Mouse (Mus musculus) forebrain, embryonic 14.5 days (tissue): Measurements from ENCODE around the gene Nfe2. TPM values are rescaled to one million over a fixed set of nuclear protein-coding genes. Genes with fewer than 3 reads are reported as not detected.
A peak's percentile ranks its signal among the peaks of the same experiment; 100 is the strongest.

Experiments used
- ATAC-seq: fragments of 200-750 bp; cut with Nextera tagmentation; 2 replicates; pipeline ENCODE4 v1.8.0; 2017; ENCODE audit warnings: mild to moderate bottlenecking, moderate library complexity
- DNase-seq: peaks from one replicate; pipeline ENCODE4 v3.0.0-alpha.2; 2015; ENCODE audit warnings: low spot score
- H3K27ac ChIP-seq: fragments of 300-500 bp; sonication (generic); 2 replicates; pipeline ENCODE4 v1.5.1; 2014; ENCODE audit warnings: low read depth, mild to moderate bottlenecking, control low read depth, low read length, moderate library complexity
- H3K27me3 ChIP-seq: fragments of 300-500 bp; sonication (generic); replicated peaks from 2 replicates; pipeline ENCODE4 v1.6.1; 2014; ENCODE audit warnings: low read length, control low read depth, mixed read lengths; ENCODE audit not compliant: control insufficient read depth, insufficient read depth
- H3K36me3 ChIP-seq: fragments of 300-500 bp; sonication (generic); 2 replicates; pipeline ENCODE4 v1.6.1; 2014; ENCODE audit warnings: low read length, control low read depth; ENCODE audit not compliant: control insufficient read depth, insufficient read depth
- H3K4me1 ChIP-seq: fragments of 300-500 bp; sonication (generic); 2 replicates; pipeline ENCODE4 v1.6.1; 2014; ENCODE audit warnings: antibody characterized with exemption, low read length, control low read depth; ENCODE audit not compliant: control insufficient read depth, insufficient read depth
- H3K4me2 ChIP-seq: fragments of 300-500 bp; sonication (generic); 2 replicates; pipeline ENCODE4 v1.6.1; 2014; ENCODE audit warnings: mild to moderate bottlenecking, control low read depth, low read length
- H3K4me3 ChIP-seq: fragments of 300-500 bp; sonication (generic); 2 replicates; pipeline ENCODE4 v1.5.1; 2014; ENCODE audit warnings: low read depth, low read length, control low read depth
- H3K9ac ChIP-seq: fragments of 300-500 bp; sonication (generic); 2 replicates; pipeline ENCODE4 v1.6.1; 2014; ENCODE audit warnings: mild to moderate bottlenecking, low read length, control low read depth, moderate library complexity
- H3K9me3 ChIP-seq: fragments of 300-500 bp; sonication (generic); replicated peaks from 2 replicates; pipeline ENCODE4 v1.6.1; 2016; ENCODE audit warnings: low read length, control low read depth, mixed read lengths; ENCODE audit not compliant: control insufficient read depth
- WGBS: fragments of 180-500 bp; shearing (Covaris S2); extraction: QIAGEN DNeasy Blood & Tissue Kit; methylation state at CpG from one replicate; pipeline ENCODE4 v1.1.7; 2014; 5-methylcytosine and 5-hydroxymethylcytosine counted together
- polyA plus RNA-seq: library from polyadenylated mRNA; unstranded; fragments of >200 nt; fragmentation: Nextera tagmentation; extraction: Ambion mirVana; gene quantifications from 2 replicates; pipeline ENCODE4 v1.2.1, GENCODE M21; 2014

The Nfe2 gene
- polyA plus RNA-seq, 1 experiment from 2014 or later, result 0.42 TPM

DNA sequence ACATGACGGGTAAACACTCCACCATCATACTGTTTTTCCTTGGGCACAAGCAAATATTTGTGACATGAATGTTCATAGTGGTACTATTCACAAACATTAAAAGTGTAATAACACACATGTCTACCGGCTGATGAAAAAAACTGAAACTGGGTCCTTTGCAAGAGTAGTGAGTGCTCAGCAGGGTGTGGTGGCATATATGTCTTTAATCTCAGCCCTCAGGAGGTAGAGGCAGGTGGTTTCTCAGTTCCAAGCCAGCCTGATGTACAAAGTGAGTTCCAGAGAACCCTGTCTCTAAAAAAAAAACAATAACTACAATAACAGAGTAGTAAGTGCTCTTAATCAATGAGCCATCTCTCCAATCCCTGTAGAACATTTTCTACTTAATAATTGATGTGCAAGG is 6.6 kb upstream of the Nfe2 start:
- H3K4me2 ChIP-seq, result no peak overlapping the region
- 90% methylated on average over 2 of the region's 2 CpGs for WGBS
- no peaks in the 10 kb centered on the region for H3K4me1 ChIP-seq
- H3K27me3 ChIP-seq, result no peaks in the 10 kb centered on the region
- H3K9me3 ChIP-seq, result no peaks in the 10 kb centered on the region
- H3K36me3 ChIP-seq, result no peaks in the 10 kb centered on the region
- H3K9ac ChIP-seq, result no peak overlapping the region
- DNase-seq (no peak), ATAC-seq (no peak)
- H3K27ac ChIP-seq, result no peak overlapping the region
- no peak overlapping the region for H3K4me3 ChIP-seq

- no peak for DNase-seq
- no peaks in the 10 kb centered on the region for H3K9me3 ChIP-seq
- H3K4me1 ChIP-seq, result peaks cover 1% of the 10 kb centered on the region
- H3K4me2 ChIP-seq, result no peak overlapping the region
- no peak overlapping the region for H3K27ac ChIP-seq
- whole genome bisulfite sequencing, result 66% methylated on average over 1 of the region's 1 CpGs
- no peak overlapping the region for H3K9ac ChIP-seq
- ATAC-seq, result no peak
- no peak overlapping the region for H3K4me3 ChIP-seq
- H3K36me3 ChIP-seq, result no peaks in the 10 kb centered on the region
- no peaks in the 10 kb centered on the region for H3K27me3 ChIP-seq
Measured at GRCm38 (mm10) chr15:103259989-103260388, 1.8 kb upstream of the Nfe2 start.

DNA sequence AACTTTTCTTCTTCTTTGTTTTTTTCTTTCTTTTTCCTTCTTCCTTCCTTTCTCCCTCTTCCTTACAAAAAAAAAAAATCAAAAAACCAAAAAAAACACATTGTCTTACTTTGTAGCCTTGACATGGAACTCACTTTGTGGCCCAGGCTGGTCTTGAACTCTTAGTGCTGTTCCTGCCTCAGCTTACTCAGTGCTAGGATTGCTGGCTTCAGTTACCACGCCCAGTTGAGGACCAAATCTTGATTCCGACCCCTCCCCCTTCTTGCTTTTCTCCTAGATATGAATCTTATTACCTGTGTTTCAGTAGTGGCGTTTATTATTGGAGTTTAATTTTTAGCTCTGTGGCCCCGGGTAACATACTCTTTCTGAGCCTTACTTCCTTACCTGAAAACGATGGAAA is 959 bp upstream of the Nfe2 start:
- peaks cover 4% of the 10 kb centered on the region for H3K4me1 ChIP-seq
- H3K36me3 ChIP-seq, result no peaks in the 10 kb centered on the region
- WGBS, result 83% methylated on average over 5 of the region's 5 CpGs
- H3K9ac ChIP-seq, result no peak overlapping the region
- H3K9me3 ChIP-seq, result no peaks in the 10 kb centered on the region
- ATAC-seq, result no peak
- no peaks in the 10 kb centered on the region for H3K27me3 ChIP-seq
- no peak for DNase-seq
- no peak overlapping the region for H3K4me3 ChIP-seq
- H3K27ac ChIP-seq, result no peak overlapping the region
- H3K4me2 ChIP-seq, result no peak overlapping the region

DNA sequence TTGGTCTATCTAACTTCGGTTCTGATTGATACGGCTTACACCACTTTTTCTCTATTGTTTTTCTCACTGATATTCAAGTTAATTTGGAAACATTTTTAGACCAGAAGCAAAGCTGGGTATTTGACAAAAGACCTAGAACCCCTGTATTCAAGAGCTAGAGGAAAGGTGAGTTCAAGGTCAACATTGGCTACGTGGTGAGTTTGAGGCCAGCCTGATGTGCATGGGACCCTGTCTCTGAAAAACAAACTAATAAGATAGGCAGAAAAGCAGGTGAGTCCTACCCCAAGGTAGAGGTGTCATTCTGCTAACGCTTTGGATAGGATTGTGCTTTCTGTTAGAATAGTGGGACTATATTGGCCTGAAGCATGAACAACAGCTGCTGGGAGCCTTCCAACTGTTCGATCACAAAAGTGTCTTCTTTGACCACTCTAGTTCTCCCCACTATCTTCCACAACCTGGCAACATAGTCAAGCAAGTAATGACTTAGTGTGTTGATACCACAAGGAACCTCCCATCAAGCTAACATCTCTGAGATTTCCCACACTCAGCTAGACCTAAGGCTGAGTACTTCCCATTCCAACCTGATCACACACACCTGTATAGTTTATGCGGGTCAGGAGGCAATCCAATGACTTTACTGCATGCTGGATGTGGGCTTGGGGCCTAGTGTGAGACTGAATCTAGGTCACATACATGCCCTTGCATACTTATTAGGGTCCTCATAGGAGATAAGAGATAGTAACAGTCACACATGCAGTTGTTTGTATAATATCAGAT is 1.8 kb downstream of the Nfe2 start:
- DNase-seq (no peak), ATAC-seq (no peak)
- Histone ChIP-seq H3K4me3 (no peak overlapping the region), H3K4me1 (peaks cover 4% of the 10 kb centered on the region), H3K9me3 (no peaks in the 10 kb centered on the region), H3K27me3 (no peaks in the 10 kb centered on the region), H3K9ac (no peak overlapping the region), H3K27ac (no peak overlapping the region), H3K36me3 (no peaks in the 10 kb centered on the region), H3K4me2 (no peak overlapping the region)
- 85% methylated on average over 6 of the region's 6 CpGs for WGBS

GRCm38 (mm10) chr15:103255169-103255568 is 3.0 kb downstream of the Nfe2 start:
- Histone ChIP-seq H3K9me3 (no peaks in the 10 kb centered on the region), H3K4me3 (peak overlapping the region; percentile 23), H3K4me2 (peak overlapping the region; percentile 61), H3K9ac (peak overlapping the region; percentile 49; the same call in 1 of the 2 replicates), H3K27me3 (no peaks in the 10 kb centered on the region), H3K27ac (no peak overlapping the region), H3K4me1 (peaks cover 4% of the 10 kb centered on the region), H3K36me3 (no peaks in the 10 kb centered on the region)
- DNase-seq (no peak), ATAC-seq (peak; percentile 55; the same call in 1 of the 2 replicates)
- 3% methylated on average over 24 of the region's 25 CpGs for WGBS

DNA sequence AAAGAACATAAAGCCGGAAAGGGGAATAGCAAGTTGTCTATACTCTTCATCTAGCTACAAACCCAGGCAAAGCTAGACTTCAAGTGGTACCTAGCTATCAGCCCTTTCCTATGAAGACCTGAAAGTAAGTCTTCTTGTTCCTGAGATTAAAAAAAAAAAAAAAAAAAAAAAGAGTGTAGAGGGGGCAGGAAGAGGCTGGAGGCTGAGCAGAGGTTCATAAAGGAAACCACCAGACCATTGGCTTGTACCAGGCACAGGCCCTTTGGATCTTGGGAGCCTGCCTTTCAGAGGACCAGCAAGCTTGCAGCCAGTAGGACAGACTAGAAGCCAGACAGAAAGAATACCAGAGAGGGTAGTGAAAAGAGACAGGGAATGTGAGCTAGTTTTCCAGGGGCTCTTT is 4.9 kb downstream of the Nfe2 start:
- Histone ChIP-seq H3K4me2 (no peak overlapping the region), H3K27ac (no peak overlapping the region), H3K9ac (no peak overlapping the region), H3K27me3 (no peaks in the 10 kb centered on the region), H3K36me3 (peaks cover 12% of the 10 kb centered on the region), H3K9me3 (no peaks in the 10 kb centered on the region), H3K4me3 (no peak overlapping the region), H3K4me1 (peaks cover 4% of the 10 kb centered on the region)
- ATAC-seq (no peak), DNase-seq (no peak)
- 94% methylated on average over 1 of the region's 1 CpGs for WGBS

- Histone ChIP-seq H3K9me3 (no peaks in the 10 kb centered on the region), H3K4me2 (no peak overlapping the region), H3K27ac (no peak overlapping the region), H3K4me3 (no peak overlapping the region), H3K9ac (no peak overlapping the region), H3K36me3 (peaks cover 19% of the 10 kb centered on the region), H3K27me3 (no peaks in the 10 kb centered on the region), H3K4me1 (peaks cover 4% of the 10 kb centered on the region)
- ATAC-seq, result no peak
- no peak for DNase-seq
- WGBS, result 92% methylated on average over 3 of the region's 3 CpGs
Measured at GRCm38 (mm10) chr15:103252660-103253059, 5.5 kb downstream of the Nfe2 start.

DNA sequence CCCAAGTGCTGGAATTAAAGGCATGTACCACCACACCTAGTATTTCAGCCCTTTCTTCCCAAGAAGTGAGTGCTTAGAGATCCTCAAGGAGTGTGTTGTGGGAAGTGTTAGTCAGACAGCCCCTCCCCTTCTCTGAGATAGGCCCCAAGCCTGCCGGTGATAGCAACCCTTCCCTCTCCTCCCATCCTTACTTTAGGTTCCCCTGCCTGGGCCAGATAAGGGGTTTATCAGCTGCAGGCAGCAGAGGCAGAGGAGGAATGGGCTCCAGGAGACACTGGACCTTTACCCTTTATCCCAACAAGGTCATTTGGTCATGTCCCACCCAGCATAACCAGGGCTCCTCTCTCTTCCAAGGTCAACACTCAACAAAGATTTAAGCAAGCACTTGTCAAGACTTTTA is 6.6 kb downstream of the Nfe2 start:
- WGBS, result 94% methylated on average over 1 of the region's 1 CpGs
- Histone ChIP-seq H3K4me3 (no peak overlapping the region), H3K36me3 (peaks cover 30% of the 10 kb centered on the region), H3K4me2 (no peak overlapping the region), H3K27me3 (no peaks in the 10 kb centered on the region), H3K4me1 (peaks cover 4% of the 10 kb centered on the region), H3K9ac (no peak overlapping the region), H3K9me3 (no peaks in the 10 kb centered on the region), H3K27ac (no peak overlapping the region)
- ATAC-seq (no peak), DNase-seq (no peak)

GRCm38 (mm10) chr15:103250195-103250740 is 7.9 kb downstream of the Nfe2 start:
- Histone ChIP-seq H3K36me3 (peaks cover 42% of the 10 kb centered on the region), H3K27ac (no peak overlapping the region), H3K9me3 (no peaks in the 10 kb centered on the region), H3K27me3 (no peaks in the 10 kb centered on the region), H3K4me2 (no peak overlapping the region), H3K4me3 (no peak overlapping the region), H3K4me1 (peaks cover 4% of the 10 kb centered on the region), H3K9ac (no peak overlapping the region)
- no peak for ATAC-seq
- DNase-seq, result peak; percentile 28
- WGBS, result 17% methylated on average over 2 of the region's 2 CpGs
